In the genomic region with DNA sequence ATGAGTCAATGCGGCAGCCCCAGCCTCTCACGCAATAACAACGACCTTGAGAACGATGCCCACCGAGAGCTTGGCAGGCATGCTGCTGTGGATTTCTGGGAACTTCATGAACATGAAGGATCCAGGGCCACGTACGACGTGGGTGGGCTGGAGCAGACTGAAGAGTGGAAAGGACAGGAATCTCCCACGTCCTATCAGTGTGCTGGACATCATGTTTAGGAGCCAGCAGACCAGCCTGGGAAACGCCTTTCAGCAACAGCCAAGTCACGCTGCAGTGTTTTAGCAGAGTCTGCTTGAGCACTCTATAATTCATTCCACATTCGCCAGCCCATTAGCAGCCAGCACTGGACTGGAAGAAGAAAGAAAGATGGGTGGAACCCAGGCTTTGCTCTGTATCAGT, we compare ENCODE assay signal across 12 mouse cellular contexts. TPM values are rescaled to one million over a fixed set of nuclear protein-coding genes. Genes with fewer than 3 reads are reported as not detected.
DNase-seq lines count a peak whose midpoint lies in the region; ATAC-seq and TF ChIP-seq lines count a peak whose summit lies in the region.
"Had no signal": no experiment of that assay in that cellular context is flagged by ENCODE, and none has a peak within 500 bp of the region (broad histone marks: within the 10 kb centered on the region; RNA-seq: fewer than 3 reads in every experiment).

No protein-coding gene starts in this region.

- H3K4me3 ChIP-seq in lung, embryonic 14.5 days (ENCODE audit: low read depth, low read length), result no peak overlapping the region
- no peak overlapping the region for H3K4me3 ChIP-seq in embryonic facial prominence, embryonic 12.5 days
- H3K4me3 ChIP-seq in limb, embryonic 10.5 days, result no peak overlapping the region
- H3K4me3 ChIP-seq: midbrain, embryonic 12.5 days had no signal

- peak overlapping the region; percentile 3; the same call in 1 of the 2 replicates for H3K27ac ChIP-seq in lung, embryonic 14.5 days (ENCODE audit: low read depth)
- H3K27ac ChIP-seq in embryonic facial prominence, embryonic 12.5 days, result peak overlapping the region; percentile 74
- H3K27ac ChIP-seq in limb, embryonic 10.5 days, result peak overlapping the region; percentile 72
- H3K27ac ChIP-seq: midbrain, embryonic 12.5 days had no signal

- H3K4me1 ChIP-seq in lung, embryonic 14.5 days (ENCODE audit: insufficient read depth), result peaks cover 5% of the 10 kb centered on the region
- peaks cover 32% of the 10 kb centered on the region for H3K4me1 ChIP-seq in embryonic facial prominence, embryonic 12.5 days
- peaks cover 39% of the 10 kb centered on the region for H3K4me1 ChIP-seq in limb, embryonic 10.5 days
- H3K4me1 ChIP-seq: midbrain, embryonic 12.5 days had no signal

- TF ChIP-seq CTCF in lung, embryonic 14.5 days (IDR thresholded peaks at IDR 0.05; ENCODE audit: low read depth), result no peak

- no peaks in the 10 kb centered on the region for H3K9me3 ChIP-seq in lung, embryonic 14.5 days (ENCODE audit: low read depth, low read length)
- H3K9me3 ChIP-seq in embryonic facial prominence, embryonic 12.5 days, result peaks cover 8% of the 10 kb centered on the region; the same call in 1 of the 2 replicates
- H3K9me3 ChIP-seq in limb, embryonic 10.5 days (replicated peaks), result no peaks in the 10 kb centered on the region

- no peak overlapping the region for H3K9ac ChIP-seq in lung, embryonic 14.5 days
- H3K9ac ChIP-seq in embryonic facial prominence, embryonic 12.5 days, result no peak overlapping the region
- H3K9ac ChIP-seq: midbrain, embryonic 12.5 days had no signal

- no peaks in the 10 kb centered on the region for H3K27me3 ChIP-seq in lung, embryonic 14.5 days (ENCODE audit: insufficient read depth, low read length)
- no peaks in the 10 kb centered on the region for H3K27me3 ChIP-seq in embryonic facial prominence, embryonic 12.5 days
- H3K27me3 ChIP-seq in limb, embryonic 10.5 days (ENCODE audit: low read depth, poor library complexity, severe bottlenecking), result no peaks in the 10 kb centered on the region
- H3K27me3 ChIP-seq: midbrain, embryonic 12.5 days had no signal

- DNase-seq in adrenal gland, adult 2 months, result peak; percentile 57
- DNase-seq in adrenal gland, adult 18-20 months (ENCODE audit: low spot score in 2 of 2), result no peak
- peak; percentile 75 for DNase-seq in lung, embryonic 14.5 days
- no peak for DNase-seq in lung, postnatal 36 days
- peak; percentile 47 for DNase-seq in limb, embryonic 10.5 days (ENCODE audit: low spot score)
- no peak for DNase-seq in kidney, adult 9 months
- DNase-seq in spleen, postnatal 10 days (ENCODE audit: low spot score in 2 of 2), result no peak
- DNase-seq: cerebellum, postnatal 14 days; kidney, postnatal 25 days had no signal

- WGBS in lung, embryonic 14.5 days, result 34% methylated on average over 12 of the region's 12 CpGs
- 56% methylated on average over 12 of the region's 12 CpGs for WGBS in embryonic facial prominence, embryonic 12.5 days
- WGBS in limb, embryonic 10.5 days, result 75% methylated on average over 12 of the region's 12 CpGs

- no peaks in the 10 kb centered on the region for H3K36me3 ChIP-seq in lung, embryonic 14.5 days (ENCODE audit: insufficient read depth)
- no peaks in the 10 kb centered on the region for H3K36me3 ChIP-seq in embryonic facial prominence, embryonic 12.5 days
- H3K36me3 ChIP-seq in limb, embryonic 10.5 days, result no peaks in the 10 kb centered on the region
- H3K36me3 ChIP-seq: midbrain, embryonic 12.5 days had no signal

- H3K4me2 ChIP-seq in lung, embryonic 14.5 days, result no peak overlapping the region
- H3K4me2 ChIP-seq in embryonic facial prominence, embryonic 12.5 days (replicated peaks), result no peak overlapping the region
- H3K4me2 ChIP-seq: midbrain, embryonic 12.5 days had no signal

- ATAC-seq in lung, embryonic 14.5 days (ENCODE audit: insufficient read depth), result peak; percentile 65
- ATAC-seq in embryonic facial prominence, embryonic 12.5 days (ENCODE audit: insufficient number of reproducible peaks, insufficient read depth, low FRiP score, low TSS enrichment), result no peak

RNA-seq across cellular contexts. Expression of gene Tspan11, which starts 10.4 kb away (rescaled TPM):
- 10 to 100 TPM in 1 of 2 experiments, 1 to 10 TPM in 1; 4.4 to 20.1 TPM for total RNA-seq in adrenal gland, adult 2 months (2021)
- polyA plus RNA-seq in adrenal gland, adult 2 months (2012; rRNA removed), result 12.5 and 13.2 TPM in 2 replicates
- total RNA-seq in adrenal gland, adult 18-20 months (2021), result 10 to 100 TPM in 1 of 2 experiments, 1 to 10 TPM in 1; 5.1 to 23.4 TPM
- polyA plus RNA-seq in lung, embryonic 14.5 days (2014; fragmentation: Nextera tagmentation; extraction: Ambion mirVana), result 21.7 and 22.5 TPM in 2 replicates
- polyA plus RNA-seq in embryonic facial prominence, embryonic 12.5 days (2016; fragmentation: Nextera tagmentation; extraction: Ambion mirVana), result 20.8 and 24.7 TPM in 2 replicates
- 2.1 and 9.2 TPM in 2 replicates for polyA plus RNA-seq in limb, embryonic 10.5 days (2016; fragmentation: Nextera tagmentation; extraction: Ambion mirVana)
- total RNA-seq: MEL had no signal

Comparison
In these comparisons a context has a peak if more than half of its experiments do, and no peak if none do; other contexts are left out.
1. DNase-seq: peak in adrenal gland, adult 2 months (single experiment), lung, embryonic 14.5 days (single experiment) and limb, embryonic 10.5 days (single experiment); none in adrenal gland, adult 18-20 months (0 of 2), lung, postnatal 36 days (single experiment), kidney, adult 9 months (single experiment) and spleen, postnatal 10 days (0 of 2).
2. H3K27ac ChIP-seq: peak in every context shown above with its lines; median percentile 74 in embryonic facial prominence, embryonic 12.5 days; 72 in limb, embryonic 10.5 days; 3 in lung, embryonic 14.5 days.